Mouse (Mus musculus) gastrocnemius, postnatal 36 days (tissue): ENCODE data around the gene Exosc7. TPM values are rescaled to one million over a fixed set of nuclear protein-coding genes. Genes with fewer than 3 reads are reported as not detected.

ENCODE experiments used
- DNase-seq, 2 experiments: peaks; one replicate each; pipeline ENCODE4 v3.0.0; 2022
- intact Hi-C: fragments of 180-260 bp; cut with DNase I; formaldehyde crosslinking; loops from one replicate; pipeline ENCODE4 v1.15.1; 2025
- total RNA-seq, 2 experiments: library from RNA; stranded (reverse); gene quantifications; 2 replicates each; pipeline ENCODE4 v1.2.3; 2021

The Exosc7 gene
- total RNA-seq, 2 experiments from 2014 or later, result 16.6 to 19.7 TPM

DNA sequence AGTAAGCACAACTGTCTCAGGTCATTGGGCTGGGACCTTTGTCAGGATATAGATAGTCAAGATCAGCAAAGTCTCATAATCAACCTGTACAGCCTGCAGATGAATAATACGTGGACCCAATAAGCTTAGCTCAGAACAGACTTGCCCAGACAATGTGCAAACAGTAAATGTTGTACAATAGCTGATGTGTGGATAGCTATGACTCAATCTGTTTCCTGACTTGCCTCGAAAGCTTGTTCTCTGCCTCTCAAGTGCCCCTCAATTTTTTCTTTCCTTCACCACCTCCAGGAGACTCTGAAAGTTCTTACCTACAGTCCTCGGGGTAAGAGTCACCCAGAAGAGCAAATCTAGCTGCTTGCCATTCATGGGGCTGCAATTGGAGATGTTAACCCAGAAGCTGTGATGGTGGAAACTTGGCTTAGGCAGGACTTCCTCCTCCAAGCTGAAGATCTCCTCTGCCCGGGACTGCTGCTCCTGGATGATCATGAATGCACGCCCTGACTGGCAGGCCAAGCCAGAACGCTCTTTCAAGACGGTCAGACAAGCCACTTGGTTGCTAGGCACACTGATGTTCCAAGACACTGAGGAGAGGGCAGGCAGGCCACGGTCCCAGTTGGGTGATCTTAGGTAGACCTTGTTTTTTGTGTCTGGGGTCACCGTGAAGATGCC, 64.5 kb downstream of the Exosc7 start:
- intact Hi-C loops, result no loop called here
- no peak for DNase-seq

DNA sequence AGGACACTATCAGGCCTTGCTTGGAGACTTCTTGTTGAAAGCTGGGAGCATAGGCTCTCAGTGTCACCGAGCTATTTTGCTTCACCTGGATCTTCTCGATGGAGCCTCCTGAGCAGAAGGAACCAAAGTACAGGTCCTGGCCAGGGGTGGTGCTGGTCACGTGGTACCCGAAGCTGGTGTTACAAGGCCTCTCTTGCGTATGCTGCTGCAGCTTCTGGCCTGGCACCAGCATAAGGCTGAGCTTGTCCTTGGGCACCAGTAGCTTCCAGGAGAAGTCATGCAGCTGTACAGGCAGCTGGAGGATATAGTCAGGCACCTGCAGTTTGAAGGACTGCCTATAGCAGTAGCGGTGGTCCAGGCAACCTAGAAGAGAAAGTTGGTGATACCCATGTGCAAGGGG, 67.0 kb downstream of the Exosc7 start:
- DNase-seq, result no peak
- intact Hi-C loops, result no loop called here

DNA sequence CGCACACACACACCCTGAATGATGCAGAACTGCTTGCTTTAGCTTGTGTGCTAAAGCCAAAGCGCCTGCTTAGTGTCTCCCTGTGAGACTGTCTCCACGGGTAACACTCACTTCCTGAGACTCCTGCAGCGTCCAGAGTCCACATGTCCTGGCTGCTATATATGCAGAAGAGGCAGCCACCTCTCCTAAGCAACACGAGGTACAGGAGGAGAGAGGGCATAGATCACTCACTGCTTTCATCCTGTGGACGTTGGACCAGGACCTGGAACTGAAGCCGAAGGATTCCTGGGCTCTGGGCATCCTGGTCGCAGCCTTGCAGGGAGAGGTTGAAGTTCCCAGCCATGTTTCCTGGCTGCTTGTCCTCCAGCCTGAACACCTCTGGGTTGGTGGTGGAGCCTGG, 70.2 kb downstream of the Exosc7 start:
- intact Hi-C loops, result no loop called here
- DNase-seq, result no peak

DNA sequence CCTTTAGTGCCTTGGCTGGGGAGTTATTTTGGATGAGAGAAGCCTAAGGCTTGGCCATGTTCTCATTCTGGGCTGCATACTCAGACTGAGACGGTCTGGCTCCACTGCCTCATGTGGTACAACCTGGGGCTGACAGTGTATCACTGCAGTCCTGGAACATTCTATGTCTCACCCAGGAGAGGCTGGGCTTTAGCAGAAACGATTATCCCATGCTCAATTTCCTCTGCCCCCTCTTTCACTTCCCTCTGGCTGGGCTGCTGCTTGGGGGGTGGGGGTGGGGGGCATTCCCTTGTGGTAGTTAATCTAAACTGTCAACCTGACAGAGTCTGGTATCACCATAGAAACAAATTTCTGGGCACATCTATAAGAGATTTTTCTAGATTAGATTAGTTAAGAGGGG, 72.5 kb downstream of the Exosc7 start:
- no peak for DNase-seq
- intact Hi-C loops, result no loop called here

Other genes with a start within 250 kb of the Exosc7 start
- gene Zfp445, start 247.2 kb upstream of the Exosc7 start, total RNA-seq, result 10 to 100 TPM; 27.6 to 35.0 TPM
- gene Zkscan7, start 227.5 kb upstream of the Exosc7 start, total RNA-seq, result 1 to 10 TPM; 3.3 to 3.4 TPM
- gene Zfp105, start 190.1 kb upstream of the Exosc7 start, total RNA-seq, result 1 to 10 TPM in 1 of 2 experiments, under 1 TPM in 1; 0.84 to 1.0 TPM
- gene 1110059G10Rik, start 162.2 kb upstream of the Exosc7 start, total RNA-seq, result 1 to 10 TPM; 7.6 to 8.5 TPM
- under 1 TPM; 0.36 to 0.52 TPM for gene Kif15, start 162.2 kb upstream of the Exosc7 start, total RNA-seq
- gene Tmem42, start 91.9 kb upstream of the Exosc7 start, total RNA-seq, result 10 to 100 TPM in 1 of 2 experiments, 1 to 10 TPM in 1; 9.2 to 10.6 TPM
- gene Tgm4, start 78.5 kb upstream of the Exosc7 start, total RNA-seq, result not detected
- gene Zdhhc3, start within 50 bp of the Exosc7 start, total RNA-seq, result 10 to 100 TPM; 47.5 to 56.3 TPM
- gene Clec3b, start 37.7 kb downstream of the Exosc7 start, total RNA-seq, result 10 to 100 TPM; 36.8 to 42.0 TPM
- under 1 TPM in 1 of 2 experiments, not detected in 1; 0.10 TPM for gene Cdcp1, start 102.8 kb downstream of the Exosc7 start, total RNA-seq
- gene Tmem158, start 147.5 kb downstream of the Exosc7 start, total RNA-seq, result under 1 TPM; 0.76 to 0.89 TPM